Mouse (Mus musculus) liver, embryonic 11.5 days (tissue): ENCODE measurements around the gene Ssbp2. TPM values are rescaled to one million over a fixed set of nuclear protein-coding genes. Genes with fewer than 3 reads are reported as not detected.

Source experiments
- ATAC-seq: fragments of 200-750 bp; cut with Nextera tagmentation; replicated peaks from 2 replicates; pipeline ENCODE4 v1.8.0; 2017; ENCODE audit warnings: moderate number of reproducible peaks, mild to moderate bottlenecking, moderate TSS enrichment, moderate library complexity; ENCODE audit not compliant: low FRiP score
- DNase-seq: peaks from one replicate; pipeline ENCODE4 v3.0.0-alpha.2; 2017; ENCODE audit warnings: low spot score
- H3K27ac ChIP-seq: fragments of 300-500 bp; sonication (generic); 2 replicates; pipeline ENCODE4 v1.5.1; 2014; ENCODE audit warnings: mild to moderate bottlenecking, low read depth, low read length, control low read depth
- H3K27me3 ChIP-seq: fragments of 300-500 bp; sonication (generic); replicated peaks from 2 replicates; pipeline ENCODE4 v1.6.1; 2014; ENCODE audit warnings: low read length, mixed read lengths; ENCODE audit not compliant: control insufficient read depth, insufficient read depth
- H3K36me3 ChIP-seq: fragments of 300-500 bp; sonication (generic); 2 replicates; pipeline ENCODE4 v1.6.1; 2014; ENCODE audit warnings: mild to moderate bottlenecking, low read length, moderate library complexity, mixed read lengths; ENCODE audit not compliant: control insufficient read depth, insufficient read depth
- H3K4me1 ChIP-seq: fragments of 300-500 bp; sonication (generic); replicated peaks from 2 replicates; pipeline ENCODE4 v1.6.1; 2014; ENCODE audit warnings: low read length, mixed read lengths; ENCODE audit not compliant: control insufficient read depth, insufficient read depth
- H3K4me2 ChIP-seq: fragments of 300-500 bp; sonication (generic); 2 replicates; pipeline ENCODE4 v1.6.1; 2014; ENCODE audit warnings: mild to moderate bottlenecking, control low read depth, moderate library complexity
- H3K4me3 ChIP-seq: fragments of 300-500 bp; sonication (generic); 2 replicates; pipeline ENCODE4 v1.5.1; 2014; ENCODE audit warnings: low read depth, low read length, control low read depth
- H3K9ac ChIP-seq: fragments of 300-500 bp; sonication (generic); 2 replicates; pipeline ENCODE4 v1.6.1; 2014; ENCODE audit warnings: low read depth, low read length, control low read depth
- H3K9me3 ChIP-seq: fragments of 300-500 bp; sonication (generic); 2 replicates; pipeline ENCODE4 v1.6.1; 2016; ENCODE audit warnings: low read length, inconsistent platforms, mixed read lengths; ENCODE audit not compliant: control insufficient read depth
- WGBS: fragments of 180-500 bp; shearing (Covaris S2); extraction: QIAGEN DNeasy Blood & Tissue Kit; methylation state at CpG from one replicate; pipeline ENCODE4 v1.1.7; 2014; 5-methylcytosine and 5-hydroxymethylcytosine counted together
- polyA plus RNA-seq: library from polyadenylated mRNA; unstranded; fragments of >200 nt; fragmentation: Nextera tagmentation; extraction: Ambion mirVana; gene quantifications from 2 replicates; pipeline ENCODE4 v1.2.1, GENCODE M21; 2014

The Ssbp2 gene
- polyA plus RNA-seq, 1 experiment from 2014 or later = 110 TPM

GRCm38 (mm10) chr13:91457974-91458373 lies 2.1 kb upstream of the Ssbp2 start:
- H3K9ac ChIP-seq = no peak overlapping the region
- no peaks in the 10 kb centered on the region for H3K9me3 ChIP-seq
- peak overlapping the region; percentile 72 for H3K27ac ChIP-seq
- H3K4me2 ChIP-seq = peak overlapping the region; percentile 38
- H3K4me3 ChIP-seq = no peak overlapping the region
- peak; percentile 58 for ATAC-seq
- H3K36me3 ChIP-seq = no peaks in the 10 kb centered on the region
- no peak for DNase-seq
- no peaks in the 10 kb centered on the region for H3K27me3 ChIP-seq
- H3K4me1 ChIP-seq = peaks cover 26% of the 10 kb centered on the region
- WGBS = 49% methylated on average over 4 of the region's 4 CpGs

- Histone ChIP-seq H3K4me2 (peak overlapping the region; percentile 80), H3K9me3 (no peaks in the 10 kb centered on the region), H3K36me3 (no peaks in the 10 kb centered on the region), H3K27ac (peak overlapping the region; percentile 91), H3K27me3 (no peaks in the 10 kb centered on the region), H3K9ac (no peak overlapping the region; the same call in 1 of the 2 replicates), H3K4me1 (peaks cover 31% of the 10 kb centered on the region), H3K4me3 (no peak overlapping the region)
- DNase-seq (no peak), ATAC-seq (no peak)
- WGBS = 46% methylated on average over 4 of the region's 4 CpGs
Measured at GRCm38 (mm10) chr13:91459489-91459888, 594 bp upstream of the Ssbp2 start.

GRCm38 (mm10) chr13:91460621-91461284 lies 670 bp downstream of the Ssbp2 start:
- Histone ChIP-seq H3K27me3 (no peaks in the 10 kb centered on the region), H3K9ac (peak overlapping the region; percentile 97), H3K9me3 (no peaks in the 10 kb centered on the region), H3K4me1 (peaks cover 42% of the 10 kb centered on the region), H3K4me2 (peak overlapping the region; percentile 83), H3K36me3 (no peaks in the 10 kb centered on the region), H3K27ac (peak overlapping the region; percentile 92), H3K4me3 (peak overlapping the region; percentile 93)
- DNase-seq (peak; percentile 99), ATAC-seq (peak; percentile 89)
- WGBS = 1% methylated on average over 55 of the region's 70 CpGs

- WGBS = under 1% methylated on average over 49 of the region's 61 CpGs
- no peaks in the 10 kb centered on the region for H3K9me3 ChIP-seq
- H3K27ac ChIP-seq = peak overlapping the region; percentile 92
- no peaks in the 10 kb centered on the region for H3K27me3 ChIP-seq
- H3K9ac ChIP-seq = peak overlapping the region; percentile 97
- H3K4me1 ChIP-seq = peaks cover 42% of the 10 kb centered on the region
- DNase-seq = no peak
- H3K4me2 ChIP-seq = peak overlapping the region; percentile 83
- H3K36me3 ChIP-seq = no peaks in the 10 kb centered on the region
- no peak for ATAC-seq
- H3K4me3 ChIP-seq = peak overlapping the region; percentile 93
Measured at GRCm38 (mm10) chr13:91461299-91461698, 1.2 kb downstream of the Ssbp2 start.

GRCm38 (mm10) chr13:91461711-91462351 lies 1.7 kb downstream of the Ssbp2 start:
- Histone ChIP-seq H3K27me3 (no peaks in the 10 kb centered on the region), H3K27ac (peak overlapping the region; percentile 92), H3K4me1 (peaks cover 42% of the 10 kb centered on the region), H3K4me2 (peak overlapping the region; percentile 83), H3K9me3 (no peaks in the 10 kb centered on the region), H3K9ac (peak overlapping the region; percentile 97), H3K36me3 (no peaks in the 10 kb centered on the region), H3K4me3 (peak overlapping the region; percentile 93)
- no peak for ATAC-seq
- WGBS = under 1% methylated on average over 66 of the region's 77 CpGs
- DNase-seq = peak; percentile 60

- H3K4me1 ChIP-seq = peaks cover 42% of the 10 kb centered on the region
- DNase-seq (no peak), ATAC-seq (no peak)
- H3K4me2 ChIP-seq = peak overlapping the region; percentile 83
- H3K27me3 ChIP-seq = no peaks in the 10 kb centered on the region
- H3K9me3 ChIP-seq = no peaks in the 10 kb centered on the region
- H3K27ac ChIP-seq = peak overlapping the region; percentile 92
- H3K4me3 ChIP-seq = peak overlapping the region; percentile 93
- WGBS = 2% methylated on average over 2 of the region's 2 CpGs
- H3K36me3 ChIP-seq = no peaks in the 10 kb centered on the region
- H3K9ac ChIP-seq = peak overlapping the region; percentile 97
Measured at GRCm38 (mm10) chr13:91462395-91462794, 2.3 kb downstream of the Ssbp2 start.

GRCm38 (mm10) chr13:91462893-91463481 lies 2.9 kb downstream of the Ssbp2 start:
- DNase-seq (no peak), ATAC-seq (no peak)
- H3K4me3 ChIP-seq = no peak overlapping the region; the same call in 1 of the 2 replicates
- H3K4me2 ChIP-seq = peak overlapping the region; percentile 83
- 35% methylated on average over 9 of the region's 9 CpGs for WGBS
- H3K27me3 ChIP-seq = no peaks in the 10 kb centered on the region
- no peaks in the 10 kb centered on the region for H3K9me3 ChIP-seq
- H3K9ac ChIP-seq = no peak overlapping the region
- H3K27ac ChIP-seq = no peak overlapping the region
- peaks cover 41% of the 10 kb centered on the region for H3K4me1 ChIP-seq
- no peaks in the 10 kb centered on the region for H3K36me3 ChIP-seq

GRCm38 (mm10) chr13:91465002-91465715 lies 5.1 kb downstream of the Ssbp2 start:
- no peak overlapping the region for H3K27ac ChIP-seq
- H3K4me3 ChIP-seq = no peak overlapping the region
- no peaks in the 10 kb centered on the region for H3K36me3 ChIP-seq
- no peaks in the 10 kb centered on the region for H3K27me3 ChIP-seq
- 63% methylated on average over 8 of the region's 8 CpGs for WGBS
- H3K4me2 ChIP-seq = no peak overlapping the region
- no peak for DNase-seq
- peaks cover 25% of the 10 kb centered on the region for H3K4me1 ChIP-seq
- no peaks in the 10 kb centered on the region for H3K9me3 ChIP-seq
- H3K9ac ChIP-seq = no peak overlapping the region
- ATAC-seq = no peak
